Mouse (Mus musculus): Measurements from ENCODE around the gene Lnx2. TPM values are rescaled to one million over a fixed set of nuclear protein-coding genes. Genes with fewer than 3 reads are reported as not detected.
A peak's percentile ranks its signal among the peaks of the same experiment; 100 is the strongest.

Lnx2 gene
- polyA plus RNA-seq, 1 experiment from 2014 or later: 14.4 TPM

DNA sequence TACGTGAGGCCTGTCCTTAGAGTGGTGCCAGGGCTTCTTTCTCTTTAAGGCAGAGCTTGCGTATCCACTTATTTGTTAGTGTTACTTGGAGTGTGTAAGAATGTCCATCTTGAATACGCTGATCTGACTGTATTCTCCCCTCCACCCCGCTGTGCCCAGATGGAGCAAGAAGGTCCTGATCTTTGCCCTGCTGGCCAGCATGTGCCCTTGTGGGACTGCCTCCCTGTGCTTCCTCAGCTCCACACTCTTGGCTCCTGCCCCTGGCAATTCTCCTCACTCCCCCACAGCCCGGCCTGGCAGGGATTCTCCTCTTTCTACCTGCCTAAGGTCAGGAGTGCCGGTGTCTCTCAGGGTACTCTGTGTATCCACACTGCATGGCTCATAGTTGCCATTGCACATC lies 95.0 kb downstream of the Lnx2 start:
- Histone ChIP-seq H3K4me3 (ENCODE audit: low read length) (no peak overlapping the region), H3K9ac (ENCODE audit: low read depth, low read length) (no peak overlapping the region), H3K36me3 (ENCODE audit: control insufficient read depth, insufficient read depth, low read length) (no peaks in the 10 kb centered on the region), H3K9me3 (ENCODE audit: control insufficient read depth, low read length) (no peaks in the 10 kb centered on the region), H3K4me1 (ENCODE audit: control insufficient read depth, insufficient read depth, low read length) (no peaks in the 10 kb centered on the region), H3K4me2 (replicated peaks; ENCODE audit: low read depth, low read length) (no peak overlapping the region), H3K27ac (ENCODE audit: low read depth, low read length) (no peak overlapping the region), H3K27me3 (ENCODE audit: control insufficient read depth, insufficient read depth, low read length) (no peaks in the 10 kb centered on the region; the same call in 1 of the 2 replicates)
- ATAC-seq (ENCODE audit: low FRiP score, low TSS enrichment): no peak
- WGBS: 84% methylated on average over 6 of the region's 6 CpGs

GRCm38 (mm10) chr5:146974781-146975123 lies 101.6 kb downstream of the Lnx2 start:
- Histone ChIP-seq H3K4me2 (replicated peaks; ENCODE audit: low read depth, low read length) (no peak overlapping the region), H3K4me1 (ENCODE audit: control insufficient read depth, insufficient read depth, low read length) (peaks cover 3% of the 10 kb centered on the region; the same call in 1 of the 2 replicates), H3K9me3 (ENCODE audit: control insufficient read depth, low read length) (no peaks in the 10 kb centered on the region), H3K27me3 (ENCODE audit: control insufficient read depth, insufficient read depth, low read length) (no peaks in the 10 kb centered on the region), H3K36me3 (ENCODE audit: control insufficient read depth, insufficient read depth, low read length) (no peaks in the 10 kb centered on the region), H3K9ac (ENCODE audit: low read depth, low read length) (no peak overlapping the region), H3K27ac (ENCODE audit: low read depth, low read length) (no peak overlapping the region), H3K4me3 (ENCODE audit: low read length) (no peak overlapping the region)
- no peak for ATAC-seq (ENCODE audit: low FRiP score, low TSS enrichment)
- WGBS: 32% methylated on average over 13 of the region's 13 CpGs

DNA sequence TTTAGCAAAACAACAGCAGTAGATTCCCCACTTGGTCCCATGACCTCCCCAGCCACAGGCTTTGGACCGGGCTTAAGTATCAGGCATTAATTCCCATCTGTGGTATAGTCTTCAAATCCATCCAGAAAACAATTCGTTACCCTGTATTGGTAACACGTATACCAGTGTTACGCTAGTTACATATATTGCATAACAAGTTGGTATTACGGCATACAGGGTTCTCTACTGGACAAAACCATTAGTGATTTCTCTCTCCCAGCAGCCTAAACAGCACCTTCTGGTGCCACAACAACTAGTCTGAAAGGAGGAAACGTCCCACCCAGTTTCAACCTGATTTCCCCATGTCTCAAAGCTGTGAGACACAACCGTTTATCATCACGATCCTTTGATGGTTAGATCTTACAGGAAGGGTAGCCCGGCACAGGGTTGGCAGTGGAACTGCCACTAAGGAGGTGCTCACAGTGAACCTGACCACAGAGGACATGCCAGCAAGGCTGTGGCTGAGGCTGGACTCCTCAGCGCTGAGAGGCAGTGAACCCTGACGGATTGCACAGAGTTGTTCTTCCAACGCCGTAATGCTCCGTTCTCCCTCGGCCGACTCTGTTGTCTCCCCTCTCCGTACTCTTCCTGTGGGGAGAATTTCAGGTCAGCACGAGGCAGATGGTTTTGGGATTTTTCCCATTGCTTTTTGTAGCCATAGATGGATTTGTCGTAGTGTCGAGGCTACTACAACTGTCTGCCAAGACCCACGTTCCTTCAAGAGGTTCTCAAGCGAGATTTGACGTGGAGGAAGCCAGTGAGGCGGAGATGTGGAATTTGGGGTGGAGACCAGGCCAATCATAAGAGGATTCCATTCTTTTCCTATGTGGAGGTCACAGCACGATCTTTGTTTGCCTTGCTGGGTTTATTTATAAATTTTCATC lies 102.3 kb downstream of the Lnx2 start:
- no peaks in the 10 kb centered on the region for H3K36me3 ChIP-seq (ENCODE audit: control insufficient read depth, insufficient read depth, low read length)
- ATAC-seq (ENCODE audit: low FRiP score, low TSS enrichment): peak; percentile 53
- 54% methylated on average over 25 of the region's 25 CpGs for WGBS
- peaks cover 3% of the 10 kb centered on the region; the same call in 1 of the 2 replicates for H3K4me1 ChIP-seq (ENCODE audit: control insufficient read depth, insufficient read depth, low read length)
- H3K4me3 ChIP-seq (ENCODE audit: low read length): no peak overlapping the region
- H3K27me3 ChIP-seq (ENCODE audit: control insufficient read depth, insufficient read depth, low read length): no peaks in the 10 kb centered on the region
- no peak overlapping the region for H3K9ac ChIP-seq (ENCODE audit: low read depth, low read length)
- no peak overlapping the region for H3K27ac ChIP-seq (ENCODE audit: low read depth, low read length)
- H3K4me2 ChIP-seq (replicated peaks; ENCODE audit: low read depth, low read length): no peak overlapping the region
- no peaks in the 10 kb centered on the region for H3K9me3 ChIP-seq (ENCODE audit: control insufficient read depth, low read length)

GRCm38 (mm10) chr5:146973353-146973752 lies 103.0 kb downstream of the Lnx2 start:
- H3K27ac ChIP-seq (ENCODE audit: low read depth, low read length): no peak overlapping the region
- H3K9ac ChIP-seq (ENCODE audit: low read depth, low read length): no peak overlapping the region
- no peak overlapping the region for H3K4me2 ChIP-seq (replicated peaks; ENCODE audit: low read depth, low read length)
- H3K36me3 ChIP-seq (ENCODE audit: control insufficient read depth, insufficient read depth, low read length): no peaks in the 10 kb centered on the region
- no peak for ATAC-seq (ENCODE audit: low FRiP score, low TSS enrichment)
- H3K4me3 ChIP-seq (ENCODE audit: low read length): no peak overlapping the region
- WGBS: 84% methylated on average over 9 of the region's 9 CpGs
- no peaks in the 10 kb centered on the region for H3K9me3 ChIP-seq (ENCODE audit: control insufficient read depth, low read length)
- H3K4me1 ChIP-seq (ENCODE audit: control insufficient read depth, insufficient read depth, low read length): peaks cover 3% of the 10 kb centered on the region; the same call in 1 of the 2 replicates
- H3K27me3 ChIP-seq (ENCODE audit: control insufficient read depth, insufficient read depth, low read length): no peaks in the 10 kb centered on the region

- Histone ChIP-seq H3K9me3 (ENCODE audit: control insufficient read depth, low read length) (no peaks in the 10 kb centered on the region), H3K27me3 (ENCODE audit: control insufficient read depth, insufficient read depth, low read length) (no peaks in the 10 kb centered on the region), H3K9ac (ENCODE audit: low read depth, low read length) (no peak overlapping the region), H3K27ac (ENCODE audit: low read depth, low read length) (no peak overlapping the region), H3K4me2 (replicated peaks; ENCODE audit: low read depth, low read length) (no peak overlapping the region), H3K36me3 (ENCODE audit: control insufficient read depth, insufficient read depth, low read length) (no peaks in the 10 kb centered on the region), H3K4me3 (ENCODE audit: low read length) (no peak overlapping the region), H3K4me1 (ENCODE audit: control insufficient read depth, insufficient read depth, low read length) (peaks cover 3% of the 10 kb centered on the region; the same call in 1 of the 2 replicates)
- no peak for ATAC-seq (ENCODE audit: low FRiP score, low TSS enrichment)
- 35% methylated on average over 10 of the region's 10 CpGs for WGBS
Observed at GRCm38 (mm10) chr5:146971776-146972561, 104.4 kb downstream of the Lnx2 start.

DNA sequence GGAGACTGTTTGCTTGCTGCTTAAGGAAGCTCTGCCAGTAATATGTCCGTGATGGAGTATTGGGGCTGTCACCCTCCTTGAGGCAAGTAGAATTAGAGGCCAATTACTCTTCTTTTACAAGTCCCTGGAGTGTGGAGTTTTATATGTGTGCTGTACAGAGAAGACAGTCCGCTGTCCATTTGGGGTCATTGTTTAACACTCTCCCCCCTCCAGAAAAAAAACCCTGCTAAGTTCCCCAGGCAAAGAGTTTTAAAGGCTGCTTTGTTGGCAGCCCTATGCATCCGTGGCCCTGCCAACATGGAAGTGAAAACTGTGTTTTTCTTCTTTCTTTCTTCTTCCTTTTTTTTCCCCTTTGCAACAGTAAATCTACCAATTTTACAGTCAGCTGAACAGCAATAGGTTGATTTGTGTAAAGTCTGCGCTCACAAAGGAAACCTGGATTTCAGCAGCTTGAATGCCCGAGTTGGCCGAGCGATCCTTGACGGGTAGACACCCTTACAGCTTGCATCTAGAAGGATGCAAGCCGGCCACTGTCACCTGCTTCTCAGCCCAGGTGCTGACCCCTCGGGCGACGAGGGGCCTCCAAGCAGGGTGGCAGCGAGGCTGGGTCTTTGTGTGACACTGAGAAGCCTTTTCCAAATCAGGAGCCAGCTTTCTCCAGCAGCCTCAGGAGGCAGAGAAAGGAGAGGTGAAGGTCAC lies 107.5 kb downstream of the Lnx2 start:
- no peak overlapping the region for H3K4me2 ChIP-seq (replicated peaks; ENCODE audit: low read depth, low read length)
- 39% methylated on average over 13 of the region's 13 CpGs for WGBS
- H3K36me3 ChIP-seq (ENCODE audit: control insufficient read depth, insufficient read depth, low read length): no peaks in the 10 kb centered on the region
- no peaks in the 10 kb centered on the region for H3K9me3 ChIP-seq (ENCODE audit: control insufficient read depth, low read length)
- ATAC-seq (ENCODE audit: low FRiP score, low TSS enrichment): no peak
- no peak overlapping the region for H3K27ac ChIP-seq (ENCODE audit: low read depth, low read length)
- no peak overlapping the region for H3K9ac ChIP-seq (ENCODE audit: low read depth, low read length)
- no peaks in the 10 kb centered on the region for H3K4me1 ChIP-seq (ENCODE audit: control insufficient read depth, insufficient read depth, low read length)
- no peak overlapping the region for H3K4me3 ChIP-seq (ENCODE audit: low read length)
- H3K27me3 ChIP-seq (ENCODE audit: control insufficient read depth, insufficient read depth, low read length): no peaks in the 10 kb centered on the region

Other genes with a start within 250 kb of the Lnx2 start
- 689 and 848 TPM in 2 replicates for gene Rpl21, start 243.7 kb downstream of the Lnx2 start, polyA plus RNA-seq (2014; fragmentation: Nextera tagmentation; extraction: Ambion mirVana)
- 53.0 and 58.0 TPM in 2 replicates for gene Rasl11a, start 231.5 kb downstream of the Lnx2 start, polyA plus RNA-seq (2014; fragmentation: Nextera tagmentation; extraction: Ambion mirVana)
- 137 and 140 TPM in 2 replicates for gene Gtf3a, start 127.9 kb downstream of the Lnx2 start, polyA plus RNA-seq (2014; fragmentation: Nextera tagmentation; extraction: Ambion mirVana)
- 21.1 and 24.3 TPM in 2 replicates for gene Mtif3, start 112.8 kb downstream of the Lnx2 start, polyA plus RNA-seq (2014; fragmentation: Nextera tagmentation; extraction: Ambion mirVana)
- 146 and 173 TPM in 2 replicates for gene Polr1d, start 464 bp upstream of the Lnx2 start, polyA plus RNA-seq (2014; fragmentation: Nextera tagmentation; extraction: Ambion mirVana)
- gene Gsx1, start 112.1 kb upstream of the Lnx2 start, polyA plus RNA-seq (2014; fragmentation: Nextera tagmentation; extraction: Ambion mirVana): not detected in 2 replicates
- 0.19 TPM in 1 of 2 replicates, not detected in the other for gene Pdx1, start 193.4 kb upstream of the Lnx2 start, polyA plus RNA-seq (2014; fragmentation: Nextera tagmentation; extraction: Ambion mirVana)
- gene Cdx2, start 230.7 kb upstream of the Lnx2 start, polyA plus RNA-seq (2014; fragmentation: Nextera tagmentation; extraction: Ambion mirVana): not detected in 2 replicates
- gene Urad, start 245.9 kb upstream of the Lnx2 start, polyA plus RNA-seq (2014; fragmentation: Nextera tagmentation; extraction: Ambion mirVana): not detected in 2 replicates

All from kidney, embryonic 14.5 days (tissue).